Mouse (Mus musculus) E14TG2a.4 (cell line): ENCODE measurements around the gene 4930583I09Rik.

Experiments
- H3K27me3 ChIP-seq: 2 replicates; pipeline ENCODE4 v1.6.1; 2014; ENCODE audit warnings: low read length, control low read depth; ENCODE audit not compliant: insufficient read depth
- H3K36me3 ChIP-seq: 2 replicates; pipeline ENCODE4 v1.6.1; 2014; ENCODE audit warnings: low read length, control low read depth; ENCODE audit not compliant: insufficient read depth
- H3K4me1 ChIP-seq: replicated peaks from 2 replicates; pipeline ENCODE4 v1.6.1; 2014; ENCODE audit warnings: low read depth, low read length, control low read depth
- H3K4me3 ChIP-seq: replicated peaks from 2 replicates; pipeline ENCODE4 v1.5.1; 2014; ENCODE audit warnings: mild to moderate bottlenecking, low read length
- H3K9me3 ChIP-seq: 2 replicates; pipeline ENCODE4 v1.6.1; 2014; ENCODE audit warnings: low read length, control low read depth
- CTCF ChIP-seq: conservative IDR thresholded peaks from 2 replicates; pipeline ENCODE4 v1.5.1; 2014; ENCODE audit warnings: low read length
- NANOG ChIP-seq: IDR thresholded peaks from 2 replicates; pipeline ENCODE4 v1.6.1; 2014; ENCODE audit warnings: borderline replicate concordance, low read length, mixed read lengths
- POU5F1 ChIP-seq: IDR thresholded peaks from 2 replicates; pipeline ENCODE4 v1.6.1; 2014; ENCODE audit warnings: low read length, borderline replicate concordance

The 4930583I09Rik gene

GRCm38 (mm10) chr17:64789175-64789574 lies 46.7 kb downstream of the 4930583I09Rik start:
- Histone ChIP-seq H3K27me3 (no peaks in the 10 kb centered on the region; the same call in 1 of the 2 replicates), H3K36me3 (no peaks in the 10 kb centered on the region), H3K4me1 (peaks cover 18% of the 10 kb centered on the region; the same call in 1 of the 2 replicates), H3K9me3 (no peaks in the 10 kb centered on the region), H3K4me3 (no peak overlapping the region)
- TF ChIP-seq NANOG (no peak), CTCF (no peak), POU5F1 (no peak)

DNA sequence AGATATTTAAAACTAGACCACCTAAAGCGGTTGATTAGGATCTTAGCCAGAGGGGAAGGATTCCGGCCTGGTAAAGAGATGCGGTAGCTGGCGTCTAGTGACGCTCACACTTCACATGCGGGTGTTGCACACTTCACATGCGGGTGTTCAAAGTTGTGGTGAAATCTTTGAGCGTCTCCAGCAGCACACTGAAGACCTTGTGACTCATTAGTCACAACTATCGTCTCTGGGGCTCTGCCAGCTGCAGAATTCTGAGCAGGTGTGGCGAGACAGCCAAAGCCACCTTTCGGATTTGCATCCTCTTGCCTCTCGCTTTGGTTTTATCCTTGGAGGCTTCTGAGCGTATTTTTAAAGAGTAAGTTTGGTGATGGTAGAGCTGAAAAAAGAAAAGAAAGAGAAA lies 47.6 kb downstream of the 4930583I09Rik start:
- Histone ChIP-seq H3K27me3 (no peaks in the 10 kb centered on the region; the same call in 1 of the 2 replicates), H3K4me1 (peaks cover 17% of the 10 kb centered on the region; the same call in 1 of the 2 replicates), H3K9me3 (no peaks in the 10 kb centered on the region), H3K4me3 (no peak overlapping the region), H3K36me3 (no peaks in the 10 kb centered on the region)
- no peak for TF ChIP-seq POU5F1
- no peak for TF ChIP-seq NANOG
- no peak for TF ChIP-seq CTCF

DNA sequence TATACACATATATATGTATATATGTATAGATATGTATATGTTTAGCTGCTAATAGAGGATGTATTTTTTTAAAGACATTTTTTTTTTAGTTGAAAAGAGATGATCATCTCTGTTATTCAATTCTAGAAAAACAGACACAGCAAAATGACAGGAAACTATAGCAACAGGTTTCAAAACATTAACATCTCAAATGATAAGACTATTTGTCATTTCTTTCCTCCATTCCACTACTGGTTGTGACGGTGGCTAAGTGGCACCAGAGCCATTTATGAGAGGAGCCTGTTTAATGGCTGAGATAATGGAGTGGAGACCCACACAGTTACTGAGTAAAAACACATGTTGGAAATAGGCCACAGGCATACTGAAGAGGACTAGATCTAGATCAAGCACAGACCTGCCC lies 49.9 kb downstream of the 4930583I09Rik start:
- Histone ChIP-seq H3K4me1 (peaks cover 13% of the 10 kb centered on the region; the same call in 1 of the 2 replicates), H3K9me3 (no peaks in the 10 kb centered on the region), H3K4me3 (no peak overlapping the region), H3K27me3 (no peaks in the 10 kb centered on the region; the same call in 1 of the 2 replicates), H3K36me3 (no peaks in the 10 kb centered on the region)
- no peak for TF ChIP-seq NANOG
- no peak for TF ChIP-seq CTCF
- no peak for TF ChIP-seq POU5F1
